Mouse (Mus musculus): ENCODE results near the gene Cit. TPM values are rescaled to one million over a fixed set of nuclear protein-coding genes. Genes with fewer than 3 reads are reported as not detected.
A peak's percentile ranks its signal among the peaks of the same experiment; 100 is the strongest.

Cit gene
- total RNA-seq, 1 experiment = 43.4 TPM

- TF ChIP-seq ZNF384 (IDR thresholded peaks at IDR 0.05; ENCODE audit: low read depth, low read length) (no peak), CHD2 (IDR thresholded peaks at IDR 0.05; ENCODE audit: low read depth, low read length) (no peak), ZC3H11A (IDR thresholded peaks at IDR 0.05; ENCODE audit: borderline replicate concordance, low read depth, low read length) (no peak), MAFK (IDR thresholded peaks at IDR 0.05; ENCODE audit: insufficient read depth, low read depth, low read length) (no peak), HCFC1 (IDR thresholded peaks at IDR 0.05; ENCODE audit: borderline replicate concordance, insufficient read depth, low read length) (no peak)
- no peak overlapping the region for H3K27ac ChIP-seq (ENCODE audit: insufficient read depth, low read depth, low read length, poor library complexity, severe bottlenecking)
- H3K9me3 ChIP-seq (ENCODE audit: control insufficient read depth, insufficient read depth, low read depth, low read length) = no peaks in the 10 kb centered on the region
- in situ Hi-C loops (cut with MboI; ENCODE audit: low sequenced_read_pairs in 2 of 2, unreplicated experiment in 2 of 2) = no loop called here
- DNase-seq (ENCODE audit: low read depth, low spot score) = no peak
- H3K9ac ChIP-seq (ENCODE audit: insufficient read depth, low read depth, low read length, poor library complexity, severe bottlenecking) = no peak overlapping the region
- H3K36me3 ChIP-seq (ENCODE audit: control insufficient read depth, insufficient read depth, low read length, poor library complexity, severe bottlenecking) = peaks cover 23% of the 10 kb centered on the region; the same call in 1 of the 2 replicates
- H3K4me3 ChIP-seq (ENCODE audit: insufficient read depth in 1 of 2, low read depth in 1 of 2, low read length in 2 of 2, poor library complexity in 1 of 2, severe bottlenecking in 1 of 2) = no peak overlapping the region
- H3K4me1 ChIP-seq (ENCODE audit: control insufficient read depth in 2 of 2, insufficient read depth in 2 of 2, low read length in 2 of 2, poor library complexity in 1 of 2) = peaks cover 0 to 7% of the 10 kb centered on the region in 2 experiments; a peak in 1 of 4 replicates
Measured at GRCm38 (mm10) chr5:115958814-115959213, 113.7 kb downstream of the Cit start.

GRCm38 (mm10) chr5:115961809-115962208, 116.7 kb downstream of the Cit start:
- Histone ChIP-seq H3K4me1 (ENCODE audit: control insufficient read depth in 2 of 2, insufficient read depth in 2 of 2, low read length in 2 of 2, poor library complexity in 1 of 2) (peaks cover 0 to 7% of the 10 kb centered on the region in 2 experiments; a peak in 1 of 4 replicates), H3K4me3 (ENCODE audit: insufficient read depth in 1 of 2, low read depth in 1 of 2, low read length in 2 of 2, poor library complexity in 1 of 2, severe bottlenecking in 1 of 2) (no peak overlapping the region), H3K27ac (ENCODE audit: insufficient read depth, low read depth, low read length, poor library complexity, severe bottlenecking) (no peak overlapping the region), H3K9ac (ENCODE audit: insufficient read depth, low read depth, low read length, poor library complexity, severe bottlenecking) (0 out of 2 replicates have a peak overlapping the region, but pooled peaks have one; percentile 7), H3K9me3 (ENCODE audit: control insufficient read depth, insufficient read depth, low read depth, low read length) (no peaks in the 10 kb centered on the region), H3K36me3 (ENCODE audit: control insufficient read depth, insufficient read depth, low read length, poor library complexity, severe bottlenecking) (peaks cover 20% of the 10 kb centered on the region; the same call in 1 of the 2 replicates)
- in situ Hi-C loops (cut with MboI; ENCODE audit: low sequenced_read_pairs in 2 of 2, unreplicated experiment in 2 of 2) = no loop called here
- no peak for DNase-seq (ENCODE audit: low read depth, low spot score)
- TF ChIP-seq CHD2 (IDR thresholded peaks at IDR 0.05; ENCODE audit: low read depth, low read length) = no peak
- TF ChIP-seq HCFC1 (IDR thresholded peaks at IDR 0.05; ENCODE audit: borderline replicate concordance, insufficient read depth, low read length) = no peak
- no peak for TF ChIP-seq MAFK (IDR thresholded peaks at IDR 0.05; ENCODE audit: insufficient read depth, low read depth, low read length)
- no peak for TF ChIP-seq ZC3H11A (IDR thresholded peaks at IDR 0.05; ENCODE audit: borderline replicate concordance, low read depth, low read length)
- no peak for TF ChIP-seq ZNF384 (IDR thresholded peaks at IDR 0.05; ENCODE audit: low read depth, low read length)

GRCm38 (mm10) chr5:115971236-115971635, 126.2 kb downstream of the Cit start:
- no peak for DNase-seq (ENCODE audit: low read depth, low spot score)
- Histone ChIP-seq H3K4me1 (ENCODE audit: control insufficient read depth in 2 of 2, insufficient read depth in 2 of 2, low read length in 2 of 2, poor library complexity in 1 of 2) (no peaks in the 10 kb centered on the region), H3K27ac (ENCODE audit: insufficient read depth, low read depth, low read length, poor library complexity, severe bottlenecking) (no peak overlapping the region), H3K9ac (ENCODE audit: insufficient read depth, low read depth, low read length, poor library complexity, severe bottlenecking) (no peak overlapping the region), H3K9me3 (ENCODE audit: control insufficient read depth, insufficient read depth, low read depth, low read length) (no peaks in the 10 kb centered on the region), H3K4me3 (ENCODE audit: insufficient read depth in 1 of 2, low read depth in 1 of 2, low read length in 2 of 2, poor library complexity in 1 of 2, severe bottlenecking in 1 of 2) (no peak overlapping the region), H3K36me3 (ENCODE audit: control insufficient read depth, insufficient read depth, low read length, poor library complexity, severe bottlenecking) (peaks cover 41% of the 10 kb centered on the region)
- in situ Hi-C loops (cut with MboI; ENCODE audit: low sequenced_read_pairs in 2 of 2, unreplicated experiment in 2 of 2) = no loop called here
- TF ChIP-seq HCFC1 (IDR thresholded peaks at IDR 0.05; ENCODE audit: borderline replicate concordance, insufficient read depth, low read length) = no peak
- no peak for TF ChIP-seq ZNF384 (IDR thresholded peaks at IDR 0.05; ENCODE audit: low read depth, low read length)
- no peak for TF ChIP-seq CHD2 (IDR thresholded peaks at IDR 0.05; ENCODE audit: low read depth, low read length)
- TF ChIP-seq MAFK (IDR thresholded peaks at IDR 0.05; ENCODE audit: insufficient read depth, low read depth, low read length) = no peak
- no peak for TF ChIP-seq ZC3H11A (IDR thresholded peaks at IDR 0.05; ENCODE audit: borderline replicate concordance, low read depth, low read length)

- no peak overlapping the region for H3K9ac ChIP-seq (ENCODE audit: insufficient read depth, low read depth, low read length, poor library complexity, severe bottlenecking)
- peaks cover 42% of the 10 kb centered on the region for H3K36me3 ChIP-seq (ENCODE audit: control insufficient read depth, insufficient read depth, low read length, poor library complexity, severe bottlenecking)
- no peak overlapping the region for H3K4me3 ChIP-seq (ENCODE audit: insufficient read depth in 1 of 2, low read depth in 1 of 2, low read length in 2 of 2, poor library complexity in 1 of 2, severe bottlenecking in 1 of 2)
- no peaks in the 10 kb centered on the region for H3K9me3 ChIP-seq (ENCODE audit: control insufficient read depth, insufficient read depth, low read depth, low read length)
- no peak for DNase-seq (ENCODE audit: low read depth, low spot score)
- H3K27ac ChIP-seq (ENCODE audit: insufficient read depth, low read depth, low read length, poor library complexity, severe bottlenecking) = no peak overlapping the region
- no peak for TF ChIP-seq HCFC1 (IDR thresholded peaks at IDR 0.05; ENCODE audit: borderline replicate concordance, insufficient read depth, low read length)
- TF ChIP-seq ZC3H11A (IDR thresholded peaks at IDR 0.05; ENCODE audit: borderline replicate concordance, low read depth, low read length) = no peak
- TF ChIP-seq MAFK (IDR thresholded peaks at IDR 0.05; ENCODE audit: insufficient read depth, low read depth, low read length) = no peak
- no peak for TF ChIP-seq ZNF384 (IDR thresholded peaks at IDR 0.05; ENCODE audit: low read depth, low read length)
- TF ChIP-seq CHD2 (IDR thresholded peaks at IDR 0.05; ENCODE audit: low read depth, low read length) = no peak
- peaks cover 0 to 2% of the 10 kb centered on the region in 2 experiments; a peak in 1 of 4 replicates for H3K4me1 ChIP-seq (ENCODE audit: control insufficient read depth in 2 of 2, insufficient read depth in 2 of 2, low read length in 2 of 2, poor library complexity in 1 of 2)
- in situ Hi-C loops (cut with MboI; ENCODE audit: low sequenced_read_pairs in 2 of 2, unreplicated experiment in 2 of 2) = no loop called here
Measured at GRCm38 (mm10) chr5:115975672-115976071, 130.6 kb downstream of the Cit start.

Data from ES-E14 (cell line).